Mouse (Mus musculus): ENCODE data around the gene Cbfa2t2. TPM values are rescaled to one million over a fixed set of nuclear protein-coding genes. Genes with fewer than 3 reads are reported as not detected.
A peak's percentile ranks its signal among the peaks of the same experiment; 100 is the strongest.

Gene Cbfa2t2
- polyA plus RNA-seq, 1 experiment = 5.1 TPM

DNA sequence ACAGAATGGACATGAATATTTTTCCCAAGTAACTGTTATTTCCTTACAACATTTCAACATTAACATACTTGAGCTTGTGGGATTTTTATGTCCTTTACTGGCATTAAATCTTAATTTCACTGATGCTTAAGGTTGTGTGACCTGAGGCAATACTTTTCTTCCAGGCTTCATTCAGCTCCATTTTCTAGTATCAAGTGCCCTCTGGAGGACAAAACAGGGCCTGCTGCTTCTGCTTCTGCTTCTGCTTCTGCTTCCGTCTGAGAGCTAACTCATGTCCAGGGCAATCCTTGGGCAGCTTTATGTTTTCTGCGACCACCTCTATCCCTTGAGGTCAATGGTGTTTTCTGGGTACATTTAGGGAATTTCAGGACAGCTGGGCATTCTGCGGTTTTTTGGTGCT is 103.4 kb downstream of the Cbfa2t2 start:
- WGBS = 69% methylated on average over 3 of the region's 3 CpGs
- TF ChIP-seq CTCF (IDR thresholded peaks at IDR 0.05; ENCODE audit: extremely low read depth, insufficient read depth, insufficient read length, insufficient replicate concordance) = peak; percentile 42; the same call in 1 of the 2 replicates
- no peak for TF ChIP-seq POLR2A (IDR thresholded peaks at IDR 0.05; ENCODE audit: low read depth, low read length)
- H3K36me3 ChIP-seq (ENCODE audit: control insufficient read depth, insufficient read depth, low read length) = peaks cover 5% of the 10 kb centered on the region; the same call in 1 of the 2 replicates
- H3K4me3 ChIP-seq (ENCODE audit: extremely low read depth, insufficient read depth, insufficient read length) = no peak overlapping the region
- peak in 1 of 2 experiments; percentile 23 for DNase-seq (ENCODE audit: low read depth in 1 of 2, low spot score in 2 of 2)
- H3K4me1 ChIP-seq (ENCODE audit: control insufficient read depth, insufficient read depth, insufficient read length) = no peaks in the 10 kb centered on the region
- no peaks in the 10 kb centered on the region for H3K27me3 ChIP-seq (ENCODE audit: control insufficient read depth, insufficient read depth, low read length)
- no peak overlapping the region for H3K27ac ChIP-seq (ENCODE audit: insufficient read depth, low read length)

DNA sequence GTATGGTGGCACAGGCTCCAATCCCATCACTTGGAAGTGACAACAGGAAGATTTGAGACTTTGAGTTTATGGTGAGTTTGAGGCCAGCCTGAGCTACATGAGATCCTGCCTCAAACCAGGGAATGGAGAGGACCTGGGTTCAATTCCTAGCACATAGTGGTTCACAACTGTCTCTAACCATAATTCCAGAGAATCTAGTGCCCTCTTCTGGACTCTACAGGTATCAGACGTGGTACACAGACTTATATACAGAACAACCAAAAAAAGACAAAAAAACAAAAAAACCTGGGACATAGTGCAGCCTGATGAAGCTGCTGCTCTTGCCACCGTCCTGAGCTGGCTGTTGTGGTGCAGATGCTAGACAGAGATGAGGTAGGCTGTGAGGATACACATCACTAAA is 105.3 kb downstream of the Cbfa2t2 start:
- Histone ChIP-seq H3K36me3 (ENCODE audit: control insufficient read depth, insufficient read depth, low read length) (0 out of 2 replicates have a peak, but pooled peaks cover 1% of the 10 kb centered on the region), H3K4me1 (ENCODE audit: control insufficient read depth, insufficient read depth, insufficient read length) (no peaks in the 10 kb centered on the region), H3K4me3 (ENCODE audit: extremely low read depth, insufficient read depth, insufficient read length) (no peak overlapping the region), H3K27ac (ENCODE audit: insufficient read depth, low read length) (no peak overlapping the region), H3K27me3 (ENCODE audit: control insufficient read depth, insufficient read depth, low read length) (no peaks in the 10 kb centered on the region)
- TF ChIP-seq CTCF (IDR thresholded peaks at IDR 0.05; ENCODE audit: extremely low read depth, insufficient read depth, insufficient read length, insufficient replicate concordance) (no peak), POLR2A (IDR thresholded peaks at IDR 0.05; ENCODE audit: low read depth, low read length) (no peak)
- WGBS = 89% methylated on average over 2 of the region's 2 CpGs
- DNase-seq (ENCODE audit: low read depth in 1 of 2, low spot score in 2 of 2) = no peak

DNA sequence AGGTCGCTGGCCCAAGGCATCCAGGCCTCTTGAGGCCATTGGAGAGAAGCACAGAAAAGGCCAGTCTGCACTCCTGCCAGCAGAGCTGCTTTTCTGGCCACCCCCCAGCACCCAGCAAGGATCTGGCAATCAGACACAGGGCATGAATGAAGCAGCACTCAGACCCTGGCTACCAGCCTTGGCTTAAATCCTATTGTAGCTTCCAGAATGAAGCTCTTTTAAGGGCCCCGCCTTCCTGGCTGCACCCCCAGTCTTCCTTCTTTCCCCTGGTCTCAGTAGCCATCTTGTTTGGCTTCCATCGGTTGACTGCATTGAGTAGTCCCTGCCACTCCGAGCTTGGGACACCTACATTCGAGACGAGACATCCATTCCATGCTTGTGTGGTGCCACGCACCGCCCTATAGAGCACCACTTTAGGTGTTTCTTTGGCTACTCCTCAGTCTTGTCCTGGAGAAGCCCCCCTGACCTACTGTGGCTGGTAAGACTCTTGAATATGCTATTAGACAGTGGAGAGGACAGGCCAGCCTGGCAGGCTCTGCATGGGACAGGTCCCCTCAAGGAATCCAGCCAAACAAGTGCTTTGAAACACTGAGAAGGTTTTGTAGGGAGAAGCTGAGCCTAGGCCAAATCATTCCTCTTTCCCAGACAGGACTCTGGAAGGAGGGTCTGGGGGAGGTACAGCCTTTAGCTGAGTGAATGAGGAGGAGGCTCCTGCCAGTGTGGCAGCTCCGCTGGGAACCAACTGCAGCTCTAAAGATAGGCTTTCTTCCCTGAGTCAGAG is 107.5 kb downstream of the Cbfa2t2 start:
- H3K4me1 ChIP-seq (ENCODE audit: control insufficient read depth, insufficient read depth, insufficient read length) = no peaks in the 10 kb centered on the region
- no peaks in the 10 kb centered on the region for H3K27me3 ChIP-seq (ENCODE audit: control insufficient read depth, insufficient read depth, low read length)
- no peak overlapping the region for H3K27ac ChIP-seq (ENCODE audit: insufficient read depth, low read length)
- DNase-seq (ENCODE audit: low read depth in 1 of 2, low spot score in 2 of 2) = no peak
- no peak overlapping the region for H3K4me3 ChIP-seq (ENCODE audit: extremely low read depth, insufficient read depth, insufficient read length)
- no peaks in the 10 kb centered on the region for H3K36me3 ChIP-seq (ENCODE audit: control insufficient read depth, insufficient read depth, low read length)
- TF ChIP-seq POLR2A (IDR thresholded peaks at IDR 0.05; ENCODE audit: low read depth, low read length) (no peak), CTCF (IDR thresholded peaks at IDR 0.05; ENCODE audit: extremely low read depth, insufficient read depth, insufficient read length, insufficient replicate concordance) (no peak)
- 89% methylated on average over 9 of the region's 9 CpGs for WGBS

DNA sequence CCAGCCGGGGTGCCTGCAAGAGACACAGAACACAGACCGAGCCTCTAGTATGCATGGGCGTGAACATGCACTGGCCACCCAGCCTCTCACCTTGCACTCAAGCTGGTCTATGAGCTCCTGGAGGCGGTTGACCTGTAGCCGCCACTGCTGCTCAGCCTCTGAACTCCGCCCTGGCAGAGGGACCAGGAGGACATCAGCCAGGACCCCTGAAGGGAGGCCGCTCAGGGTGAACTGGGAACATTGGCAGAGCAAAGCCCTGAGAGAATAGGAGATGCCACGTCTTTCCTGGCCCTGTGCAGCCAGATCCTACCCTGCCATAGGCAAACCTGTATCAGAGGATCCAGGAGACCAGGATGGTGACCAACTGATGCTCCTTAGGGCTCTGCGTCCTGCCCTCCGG is 110.4 kb downstream of the Cbfa2t2 start, which contains the start of gene 1700003F12Rik:
Gene 1700003F12Rik (plus strand): TSS at position 375 of the 400 bp plus-strand sequence.
- TF ChIP-seq CTCF (IDR thresholded peaks at IDR 0.05; ENCODE audit: extremely low read depth, insufficient read depth, insufficient read length, insufficient replicate concordance) (no peak), POLR2A (IDR thresholded peaks at IDR 0.05; ENCODE audit: low read depth, low read length) (no peak)
- DNase-seq (ENCODE audit: low read depth in 1 of 2, low spot score in 2 of 2) = no peak
- Histone ChIP-seq H3K4me1 (ENCODE audit: control insufficient read depth, insufficient read depth, insufficient read length) (peaks cover 5% of the 10 kb centered on the region; the same call in 1 of the 2 replicates), H3K36me3 (ENCODE audit: control insufficient read depth, insufficient read depth, low read length) (no peaks in the 10 kb centered on the region), H3K27me3 (ENCODE audit: control insufficient read depth, insufficient read depth, low read length) (no peaks in the 10 kb centered on the region), H3K27ac (ENCODE audit: insufficient read depth, low read length) (no peak within 1 kb of the TSS), H3K4me3 (ENCODE audit: extremely low read depth, insufficient read depth, insufficient read length) (no peak within 1 kb of the TSS)
- 90% methylated on average over 10 of the region's 10 CpGs for WGBS

DNA sequence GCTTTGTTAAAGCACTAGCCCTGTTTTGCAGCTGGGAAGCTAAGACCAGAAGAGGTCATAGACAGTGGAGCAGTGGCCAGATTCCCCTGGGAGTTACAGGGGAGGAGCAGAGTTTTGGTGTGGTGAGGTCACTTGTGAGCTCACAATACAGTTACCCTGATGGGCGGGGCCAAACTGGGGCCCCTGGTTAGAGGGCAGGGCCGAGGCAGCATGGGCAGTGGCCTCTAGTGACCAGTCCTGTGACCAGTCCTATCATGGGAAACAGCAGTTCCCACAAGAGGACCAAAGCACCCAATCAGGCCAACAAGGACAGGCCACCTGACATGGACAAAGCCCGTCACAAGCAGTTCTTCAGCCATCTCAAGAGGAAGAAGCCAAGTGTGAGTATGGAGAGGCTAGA is 112.4 kb downstream of the Cbfa2t2 start:
- Histone ChIP-seq H3K27me3 (ENCODE audit: control insufficient read depth, insufficient read depth, low read length) (no peaks in the 10 kb centered on the region), H3K27ac (ENCODE audit: insufficient read depth, low read length) (no peak overlapping the region), H3K4me1 (ENCODE audit: control insufficient read depth, insufficient read depth, insufficient read length) (peaks cover 14% of the 10 kb centered on the region; the same call in 1 of the 2 replicates), H3K36me3 (ENCODE audit: control insufficient read depth, insufficient read depth, low read length) (no peaks in the 10 kb centered on the region), H3K4me3 (ENCODE audit: extremely low read depth, insufficient read depth, insufficient read length) (no peak overlapping the region)
- no peak for DNase-seq (ENCODE audit: low read depth in 1 of 2, low spot score in 2 of 2)
- TF ChIP-seq CTCF (IDR thresholded peaks at IDR 0.05; ENCODE audit: extremely low read depth, insufficient read depth, insufficient read length, insufficient replicate concordance) = no peak
- TF ChIP-seq POLR2A (IDR thresholded peaks at IDR 0.05; ENCODE audit: low read depth, low read length) = no peak
- WGBS = 71% methylated on average over 3 of the region's 3 CpGs

DNA sequence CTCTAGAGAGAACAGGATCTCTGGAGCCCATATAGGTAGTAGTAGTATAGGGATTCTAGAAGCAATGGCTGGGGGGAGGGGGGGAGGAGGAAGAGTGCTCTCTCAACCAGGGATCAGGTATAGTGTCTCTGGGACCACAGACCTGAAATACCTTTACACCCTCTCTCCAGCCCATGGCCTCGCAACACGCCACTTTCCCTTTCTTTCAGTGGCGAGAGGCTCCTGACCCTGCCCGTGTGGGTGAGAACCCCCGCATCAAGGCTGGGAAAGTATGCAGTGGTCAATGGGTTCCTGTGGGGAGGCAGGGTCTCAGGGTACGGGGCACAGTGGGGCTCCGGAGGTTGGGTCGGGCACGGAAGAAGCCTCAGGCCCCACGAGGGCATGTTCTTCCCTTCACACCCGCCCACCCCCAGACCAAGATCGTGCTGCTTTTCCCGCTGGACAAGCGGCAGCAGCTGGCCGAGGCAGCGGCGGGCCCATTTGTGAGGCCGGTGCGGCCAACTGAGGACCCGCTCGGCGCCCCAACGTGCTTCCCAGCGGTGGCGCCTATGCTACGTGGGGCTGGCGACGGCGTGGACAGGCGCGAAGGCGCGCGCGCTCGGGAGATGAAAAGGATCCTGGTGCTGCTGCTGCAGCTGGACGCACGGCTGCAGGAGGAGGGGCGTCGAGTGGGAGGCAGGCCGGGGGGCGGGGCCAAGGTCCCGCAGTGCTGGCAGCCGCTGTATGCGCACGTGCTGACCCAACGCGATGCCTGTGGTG is 113.0 kb downstream of the Cbfa2t2 start:
- H3K27me3 ChIP-seq (ENCODE audit: control insufficient read depth, insufficient read depth, low read length) = no peaks in the 10 kb centered on the region

More for the DNA sequence above, 113.0 kb downstream of the Cbfa2t2 start:
- peak in 1 of 2 experiments; percentile 27 for DNase-seq (ENCODE audit: low read depth in 1 of 2, low spot score in 2 of 2)
- TF ChIP-seq CTCF (IDR thresholded peaks at IDR 0.05; ENCODE audit: extremely low read depth, insufficient read depth, insufficient read length, insufficient replicate concordance) (no peak), POLR2A (IDR thresholded peaks at IDR 0.05; ENCODE audit: low read depth, low read length) (no peak)
- Histone ChIP-seq H3K27ac (ENCODE audit: insufficient read depth, low read length) (no peak overlapping the region), H3K4me1 (ENCODE audit: control insufficient read depth, insufficient read depth, insufficient read length) (peaks cover 14% of the 10 kb centered on the region; the same call in 1 of the 2 replicates), H3K4me3 (ENCODE audit: extremely low read depth, insufficient read depth, insufficient read length) (peak overlapping the region; percentile 29; the same call in 1 of the 2 replicates), H3K36me3 (ENCODE audit: control insufficient read depth, insufficient read depth, low read length) (no peaks in the 10 kb centered on the region)
- 8% methylated on average over 48 of the region's 48 CpGs for WGBS
